Mouse (Mus musculus) testis, adult 10 weeks (tissue): ENCODE measurements around the gene Col11a1. TPM values are rescaled to one million over a fixed set of nuclear protein-coding genes. Genes with fewer than 3 reads are reported as not detected.

Experiments
- polyA plus RNA-seq: library from polyadenylated mRNA; stranded (reverse); fragments of 350-450 nt; fragmentation: Illumina TruSeq; extraction: RNeasy Lipid Tissue Mini Kit (QIAGEN cat#74804); gene quantifications from one replicate; pipeline ENCODE4 v1.2.3, GENCODE M21; 2014; ENCODE audit warnings: low read depth, low replicate concordance

Gene Col11a1
- polyA plus RNA-seq = 0.74 TPM

DNA sequence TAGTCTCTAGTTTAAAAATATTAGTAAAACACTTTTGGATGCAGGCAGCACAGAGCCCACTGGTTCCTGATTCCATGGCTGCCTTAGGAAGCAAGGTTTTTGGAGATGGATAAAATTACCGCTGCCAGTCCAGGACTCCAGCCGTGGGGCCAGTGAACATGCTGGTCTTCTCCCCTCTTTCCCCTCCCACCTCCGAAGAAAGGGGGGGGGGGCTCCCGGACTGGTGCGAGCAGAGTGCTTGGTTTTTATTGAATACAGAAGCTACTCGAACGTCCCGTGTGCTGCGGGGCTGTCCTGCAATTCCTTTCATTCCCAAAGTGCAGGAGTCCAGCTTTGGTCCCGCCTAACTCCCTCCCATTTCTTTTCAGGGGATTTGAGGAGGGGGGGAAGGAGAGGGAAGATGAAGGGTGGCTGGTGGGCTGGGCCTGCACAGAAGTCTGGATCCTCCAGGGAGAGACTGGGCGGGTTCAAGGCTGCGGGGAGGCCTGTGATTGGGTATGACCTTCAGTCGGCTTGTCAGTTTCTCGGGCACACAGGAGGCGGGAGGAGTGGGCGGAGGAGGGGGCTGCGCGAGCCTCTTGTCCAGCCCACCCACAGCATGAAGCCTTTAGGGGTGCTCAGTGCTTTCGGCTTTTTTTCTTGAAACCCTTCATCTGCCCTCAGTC lies at the start of gene Col11a1:
Col11a1 (plus strand) TSS at position 570 of the 665 bp plus-strand sequence.

